Mouse (Mus musculus) forebrain, embryonic 13.5 days (tissue): ENCODE results near the gene Gm49366. TPM values are rescaled to one million over a fixed set of nuclear protein-coding genes. Genes with fewer than 3 reads are reported as not detected.
"Not testable (repeated sequence)": the region's sequence is repeated elsewhere in the genome, so short reads cannot be mapped to it uniquely, and the experiment has no call there.

Experiments
- ATAC-seq: fragments of 200-750 bp; cut with Nextera tagmentation; 2 replicates; pipeline ENCODE4 v1.8.0; 2017
- H3K27ac ChIP-seq: fragments of 300-500 bp; sonication (generic); 2 replicates; pipeline ENCODE4 v1.5.1; 2015; ENCODE audit warnings: inconsistent platforms, mild to moderate bottlenecking, moderate library complexity
- H3K27me3 ChIP-seq: fragments of 300-500 bp; sonication (generic); 2 replicates; pipeline ENCODE4 v1.6.1; 2015; ENCODE audit warnings: mild to moderate bottlenecking, inconsistent platforms
- H3K36me3 ChIP-seq: fragments of 300-500 bp; sonication (generic); 2 replicates; pipeline ENCODE4 v1.6.1; 2015; ENCODE audit warnings: mild to moderate bottlenecking, inconsistent platforms; ENCODE audit not compliant: poor library complexity, severe bottlenecking
- H3K4me1 ChIP-seq: fragments of 300-500 bp; sonication (generic); 2 replicates; pipeline ENCODE4 v1.6.1; 2015; ENCODE audit warnings: inconsistent platforms
- H3K4me2 ChIP-seq: fragments of 300-500 bp; sonication (generic); 2 replicates; pipeline ENCODE4 v1.6.1; 2015; ENCODE audit warnings: inconsistent platforms, mild to moderate bottlenecking, moderate library complexity
- H3K4me3 ChIP-seq: fragments of 300-500 bp; sonication (generic); 2 replicates; pipeline ENCODE4 v1.5.1; 2015; ENCODE audit warnings: mild to moderate bottlenecking, inconsistent platforms
- H3K9ac ChIP-seq: fragments of 300-500 bp; sonication (generic); 2 replicates; pipeline ENCODE4 v1.6.1; 2015; ENCODE audit warnings: mild to moderate bottlenecking, inconsistent platforms
- H3K9me3 ChIP-seq: fragments of 300-500 bp; sonication (generic); replicated peaks from 2 replicates; pipeline ENCODE4 v1.6.1; 2016; ENCODE audit warnings: inconsistent platforms
- whole genome bisulfite sequencing: fragments of 180-500 bp; shearing (Covaris S2); methylation state at CpG from one replicate; pipeline ENCODE4 v1.1.7; 2015; 5-methylcytosine and 5-hydroxymethylcytosine counted together
- polyA plus RNA-seq: library from polyadenylated mRNA; unstranded; fragments of >200 nt; fragmentation: Nextera tagmentation; extraction: Ambion mirVana; gene quantifications from 2 replicates; pipeline ENCODE4 v1.2.1, GENCODE M21; 2015

The Gm49366 gene
- polyA plus RNA-seq, 1 experiment from 2014 or later: not detected

GRCm38 (mm10) chr12:84099605-84100004 is 60.9 kb downstream of the Gm49366 start:
- Histone ChIP-seq H3K4me1 (peaks cover 4% of the 10 kb centered on the region; the same call in 1 of the 2 replicates), H3K27me3 (no peaks in the 10 kb centered on the region), H3K9ac (no peak overlapping the region), H3K4me2 (no peak overlapping the region), H3K9me3 (no peaks in the 10 kb centered on the region), H3K27ac (no peak overlapping the region), H3K4me3 (no peak overlapping the region), H3K36me3 (no peaks in the 10 kb centered on the region)
- WGBS: 97% methylated on average over 2 of the region's 2 CpGs
- ATAC-seq: no peak

- Histone ChIP-seq H3K36me3 (no peaks in the 10 kb centered on the region), H3K4me1 (peaks cover 4% of the 10 kb centered on the region; the same call in 1 of the 2 replicates), H3K27me3 (no peaks in the 10 kb centered on the region), H3K9ac (no peak overlapping the region), H3K4me2 (peak overlapping the region; percentile 78), H3K4me3 (0 out of 2 replicates have a peak overlapping the region, but pooled peaks have one; percentile 54), H3K27ac (no peak overlapping the region), H3K9me3 (no peaks in the 10 kb centered on the region)
- WGBS: 42% methylated on average over 1 of the region's 1 CpGs
- no peak for ATAC-seq
Measured at GRCm38 (mm10) chr12:84100071-84100470, 61.3 kb downstream of the Gm49366 start.

GRCm38 (mm10) chr12:84100604-84101492 is 62.1 kb downstream of the Gm49366 start, which contains the start of gene Acot6:
Acot6 (plus strand) TSS chr12:84100654.
- not testable (repeated sequence) for H3K36me3 ChIP-seq, H3K9me3 ChIP-seq, H3K4me1 ChIP-seq, H3K27me3 ChIP-seq, H3K27ac ChIP-seq
- Histone ChIP-seq H3K4me2 (peak within 1 kb of the TSS; percentile 78), H3K9ac (peak within 1 kb of the TSS; percentile 75), H3K4me3 (peak within 1 kb of the TSS; percentile 54)
- peak; percentile 74 for ATAC-seq
- under 1% methylated on average over 47 of the region's 80 CpGs for WGBS

GRCm38 (mm10) chr12:84101493-84101845 is 62.7 kb downstream of the Gm49366 start:
- no peak for ATAC-seq
- no peaks in the 10 kb centered on the region for H3K36me3 ChIP-seq
- peaks cover 4% of the 10 kb centered on the region; the same call in 1 of the 2 replicates for H3K4me1 ChIP-seq
- H3K4me3 ChIP-seq: peak overlapping the region; percentile 54
- no peaks in the 10 kb centered on the region for H3K27me3 ChIP-seq
- H3K9ac ChIP-seq: no peak overlapping the region
- H3K27ac ChIP-seq: no peak overlapping the region
- H3K4me2 ChIP-seq: peak overlapping the region; percentile 78
- WGBS: 59% methylated on average over 2 of the region's 2 CpGs
- no peaks in the 10 kb centered on the region for H3K9me3 ChIP-seq

- H3K27me3 ChIP-seq: no peaks in the 10 kb centered on the region
- H3K4me3 ChIP-seq: no peak overlapping the region
- H3K4me1 ChIP-seq: no peaks in the 10 kb centered on the region
- no peak overlapping the region for H3K9ac ChIP-seq
- H3K9me3 ChIP-seq: no peaks in the 10 kb centered on the region
- no peak for ATAC-seq
- H3K27ac ChIP-seq: no peak overlapping the region
- H3K36me3 ChIP-seq: no peaks in the 10 kb centered on the region
- WGBS: 81% methylated on average over 3 of the region's 3 CpGs
- no peak overlapping the region for H3K4me2 ChIP-seq
Measured at GRCm38 (mm10) chr12:84107012-84107411, 68.3 kb downstream of the Gm49366 start.

GRCm38 (mm10) chr12:84107692-84108091 is 69.0 kb downstream of the Gm49366 start:
- H3K4me2 ChIP-seq: no peak overlapping the region
- ATAC-seq: no peak
- no peaks in the 10 kb centered on the region for H3K36me3 ChIP-seq
- H3K27ac ChIP-seq: no peak overlapping the region
- H3K4me3 ChIP-seq: no peak overlapping the region
- no peaks in the 10 kb centered on the region for H3K4me1 ChIP-seq
- H3K9me3 ChIP-seq: no peaks in the 10 kb centered on the region
- no peak overlapping the region for H3K9ac ChIP-seq
- H3K27me3 ChIP-seq: no peaks in the 10 kb centered on the region
- 89% methylated on average over 1 of the region's 1 CpGs for WGBS

Other genes with a start within 250 kb of the Gm49366 start
- 23.2 and 26.2 TPM in 2 replicates for gene Numb, start 117.0 kb upstream of the Gm49366 start, polyA plus RNA-seq
- gene Riox1, start 88.3 kb upstream of the Gm49366 start, polyA plus RNA-seq: 8.6 and 9.4 TPM in 2 replicates
- gene Heatr4, start 54.1 kb upstream of the Gm49366 start, polyA plus RNA-seq: 0.05 TPM in 1 of 2 replicates, not detected in the other
- 9.9 and 11.1 TPM in 2 replicates for gene Acot2, start 51.1 kb upstream of the Gm49366 start, polyA plus RNA-seq
- 54.0 and 56.5 TPM in 2 replicates for gene Acot1, start 29.4 kb upstream of the Gm49366 start, polyA plus RNA-seq
- 0.09 and 0.10 TPM in 2 replicates for gene Acot4, start 556 bp upstream of the Gm49366 start, polyA plus RNA-seq
- gene Acot3, start 13.2 kb downstream of the Gm49366 start, polyA plus RNA-seq: 0.70 and 0.79 TPM in 2 replicates
- not detected in 2 replicates for gene Acot5, start 30.4 kb downstream of the Gm49366 start, polyA plus RNA-seq
- 0.84 and 0.99 TPM in 2 replicates for gene Acot6, start 61.7 kb downstream of the Gm49366 start, polyA plus RNA-seq
- gene Dnal1, start 75.4 kb downstream of the Gm49366 start, polyA plus RNA-seq: 9.2 and 11.0 TPM in 2 replicates
- 3.6 and 4.3 TPM in 2 replicates for gene Pnma1, start 109.6 kb downstream of the Gm49366 start, polyA plus RNA-seq
- 5.0 and 5.6 TPM in 2 replicates for gene Elmsan1, start 179.9 kb downstream of the Gm49366 start, polyA plus RNA-seq
- 13.3 and 16.7 TPM in 2 replicates for gene Ptgr2, start 246.3 kb downstream of the Gm49366 start, polyA plus RNA-seq